Mouse (Mus musculus) cerebellum, adult 11-12 months (tissue): ENCODE measurements around the gene Pik3r2.
A peak's percentile ranks its signal among the peaks of the same experiment; 100 is the strongest.

Experiments used
- DNase-seq: peaks from one replicate; pipeline ENCODE4 v3.0.0; 2022

Pik3r2 gene

GRCm38 (mm10) chr8:70730956-70731355, 45.6 kb downstream of the Pik3r2 start:
- DNase-seq = no peak

- no peak for DNase-seq
Observed at GRCm38 (mm10) chr8:70729808-70730475, 46.6 kb downstream of the Pik3r2 start.

GRCm38 (mm10) chr8:70726721-70727120, 49.8 kb downstream of the Pik3r2 start:
- DNase-seq = no peak

- no peak for DNase-seq
Observed at GRCm38 (mm10) chr8:70725792-70726447, 50.6 kb downstream of the Pik3r2 start.

GRCm38 (mm10) chr8:70724216-70724615, 52.3 kb downstream of the Pik3r2 start:
- no peak for DNase-seq

- DNase-seq = no peak
Observed at GRCm38 (mm10) chr8:70723486-70724210, 52.9 kb downstream of the Pik3r2 start, which contains the start of gene Pde4c. Gene Pde4c (plus strand): TSS chr8:70723720.

- DNase-seq = peak; percentile 19
Observed at GRCm38 (mm10) chr8:70721601-70722000, 54.9 kb downstream of the Pik3r2 start.

- DNase-seq = peak; percentile 60
Observed at GRCm38 (mm10) chr8:70720739-70721138, 55.8 kb downstream of the Pik3r2 start.

- peak; percentile 32 for DNase-seq
Observed at GRCm38 (mm10) chr8:70719796-70720270, 56.7 kb downstream of the Pik3r2 start.

- peak; percentile 74 for DNase-seq
Observed at GRCm38 (mm10) chr8:70718297-70718696, 58.2 kb downstream of the Pik3r2 start, which contains the start of gene Gm3336. Gene Gm3336 (plus strand): TSS chr8:70718543.
